Mouse (Mus musculus): ENCODE measurements around the gene Cilp. TPM values are rescaled to one million over a fixed set of nuclear protein-coding genes. Genes with fewer than 3 reads are reported as not detected.

The Cilp gene
- total RNA-seq, 2 experiments from 2014 or later = not detected

Other genes with a start within 250 kb of the Cilp start
- 100 to 1,000 TPM; 152 to 157 TPM for gene Hacd3, start 243.5 kb upstream of the Cilp start, total RNA-seq (2021)
- gene Dpp8, start 232.8 kb upstream of the Cilp start, total RNA-seq (2021) = 100 to 1,000 TPM; 153 to 164 TPM
- 10 to 100 TPM; 24.9 to 30.8 TPM for gene Igdcc4, start 163.7 kb upstream of the Cilp start, total RNA-seq (2021)
- gene Igdcc3, start 124.0 kb upstream of the Cilp start, total RNA-seq (2021) = 1 to 10 TPM; 2.0 to 2.3 TPM
- 1 to 10 TPM; 2.5 to 4.2 TPM for gene Parp16, start 69.8 kb upstream of the Cilp start, total RNA-seq (2021)
- gene Clpx, start 29.1 kb downstream of the Cilp start, total RNA-seq (2021) = 10 to 100 TPM; 27.0 to 33.2 TPM
- 10 to 100 TPM; 26.8 to 33.3 TPM for gene Pdcd7, start 80.9 kb downstream of the Cilp start, total RNA-seq (2021)
- 1 to 10 TPM; 1.3 to 4.5 TPM for gene Ubap1l, start 95.9 kb downstream of the Cilp start, total RNA-seq (2021)
- under 1 TPM; 0.17 to 0.18 TPM for gene Kbtbd13, start 126.5 kb downstream of the Cilp start, total RNA-seq (2021)
- gene Rasl12, start 133.3 kb downstream of the Cilp start, total RNA-seq (2021) = 1 to 10 TPM; 3.4 to 3.5 TPM
- not detected for gene Slc51b, start 157.8 kb downstream of the Cilp start, total RNA-seq (2021)
- 10 to 100 TPM; 16.6 to 19.0 TPM for gene Mtfmt, start 170.6 kb downstream of the Cilp start, total RNA-seq (2021)
- 10 to 100 TPM; 27.4 to 30.8 TPM for gene Spg21, start 195.8 kb downstream of the Cilp start, total RNA-seq (2021)